Mouse (Mus musculus): ENCODE measurements around the gene Gnb2. TPM values are rescaled to one million over a fixed set of nuclear protein-coding genes. Genes with fewer than 3 reads are reported as not detected.

Gene Gnb2
- 574 and 611 TPM in 2 replicates for total RNA-seq (2021)
- long read RNA-seq, experiment 1, transcript Gnb2-201 (10 exons, 1,860 nt): major isoform, 353 of 409 reads
- long read RNA-seq, experiment 1, transcript Gnb2-212 (9 exons, 1,569 nt): minor isoform, 8 of 409 reads
- long read RNA-seq, experiment 1, partial matches to known transcripts: 14 of 409 reads
- long read RNA-seq, experiment 1, other reads (novel, unspliced or antisense): 31 of 409 reads
- long read RNA-seq, experiment 2, transcript Gnb2-201 (10 exons, 1,860 nt): major isoform, 219 of 276 reads
- long read RNA-seq, experiment 2, transcript Gnb2-212 (9 exons, 1,569 nt): minor isoform, 7 of 276 reads
- long read RNA-seq, experiment 2, transcript Gnb2-213 (2 exons, 712 nt): minor isoform, 5 of 276 reads
- long read RNA-seq, experiment 2, partial matches to known transcripts: 16 of 276 reads
- long read RNA-seq, experiment 2, other reads (novel, unspliced or antisense): 29 of 276 reads

DNA sequence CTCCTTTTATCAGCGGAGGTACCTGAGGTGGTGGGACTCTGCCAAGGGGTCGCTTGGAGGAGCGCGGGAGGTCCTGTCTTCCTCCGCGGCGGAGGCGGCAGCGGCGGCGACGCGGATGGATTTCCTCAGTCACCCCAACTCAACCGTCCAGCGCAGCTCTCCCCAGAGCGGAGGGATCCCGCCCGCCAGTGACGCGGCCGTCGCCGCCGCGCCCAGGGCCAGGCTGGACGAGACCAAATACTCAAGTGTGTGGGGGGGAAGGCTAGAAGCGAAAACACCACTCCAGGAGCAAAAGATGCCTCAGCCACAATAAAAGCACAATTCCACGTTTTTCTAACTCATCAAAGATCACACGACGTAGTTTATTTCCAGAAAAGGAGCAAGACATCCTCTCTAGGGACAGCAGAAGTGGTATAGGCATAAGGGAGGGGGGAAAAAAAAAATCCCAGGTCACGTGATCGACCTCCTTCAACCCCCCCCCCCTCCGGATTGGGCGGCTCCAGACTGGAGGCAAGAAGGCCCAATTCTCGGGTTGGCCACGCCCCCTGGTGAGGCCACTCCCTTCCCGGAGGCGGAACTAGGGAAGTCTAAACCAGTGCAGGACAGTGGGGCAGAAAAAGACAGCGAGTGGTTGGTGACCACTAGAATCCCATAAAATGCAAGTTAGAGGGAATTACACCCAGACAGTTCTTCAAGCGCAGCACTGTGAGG is at the start of gene Gnb2, which contains the start of gene Epo:
Gene Gnb2 (minus strand): TSS at position 394 of the 711 bp plus-strand sequence.
Gene Epo (minus strand): TSS at position 126 of the 711 bp plus-strand sequence.
- DNase-seq: peak; percentile 99

DNA sequence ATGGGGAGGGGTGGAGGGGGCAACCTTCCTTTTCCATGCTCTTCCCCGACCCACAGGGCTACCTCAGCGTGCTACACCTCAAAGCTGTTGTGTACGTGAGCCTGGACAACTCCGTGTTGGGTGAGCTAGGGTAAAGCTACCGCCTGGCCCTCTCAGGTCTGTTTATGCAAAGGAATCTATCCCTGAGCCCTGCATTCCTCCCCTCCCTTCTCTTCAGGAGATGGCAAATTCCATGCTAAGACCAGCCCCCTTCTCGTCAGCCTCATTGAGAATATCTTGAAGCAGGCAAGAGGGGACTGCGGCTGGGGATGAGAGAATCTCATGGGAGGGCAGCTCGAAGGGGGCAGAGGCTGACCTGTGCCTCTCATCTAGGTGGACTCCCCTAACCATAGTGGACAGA is 49.4 kb upstream of the Gnb2 start:
- no peak for DNase-seq

- DNase-seq: peak; percentile 17
Measured at GRCm38 (mm10) chr5:137580246-137580645, 46.9 kb upstream of the Gnb2 start.

- peak; percentile 79 for DNase-seq
Measured at GRCm38 (mm10) chr5:137574470-137574901, 41.2 kb upstream of the Gnb2 start.

DNA sequence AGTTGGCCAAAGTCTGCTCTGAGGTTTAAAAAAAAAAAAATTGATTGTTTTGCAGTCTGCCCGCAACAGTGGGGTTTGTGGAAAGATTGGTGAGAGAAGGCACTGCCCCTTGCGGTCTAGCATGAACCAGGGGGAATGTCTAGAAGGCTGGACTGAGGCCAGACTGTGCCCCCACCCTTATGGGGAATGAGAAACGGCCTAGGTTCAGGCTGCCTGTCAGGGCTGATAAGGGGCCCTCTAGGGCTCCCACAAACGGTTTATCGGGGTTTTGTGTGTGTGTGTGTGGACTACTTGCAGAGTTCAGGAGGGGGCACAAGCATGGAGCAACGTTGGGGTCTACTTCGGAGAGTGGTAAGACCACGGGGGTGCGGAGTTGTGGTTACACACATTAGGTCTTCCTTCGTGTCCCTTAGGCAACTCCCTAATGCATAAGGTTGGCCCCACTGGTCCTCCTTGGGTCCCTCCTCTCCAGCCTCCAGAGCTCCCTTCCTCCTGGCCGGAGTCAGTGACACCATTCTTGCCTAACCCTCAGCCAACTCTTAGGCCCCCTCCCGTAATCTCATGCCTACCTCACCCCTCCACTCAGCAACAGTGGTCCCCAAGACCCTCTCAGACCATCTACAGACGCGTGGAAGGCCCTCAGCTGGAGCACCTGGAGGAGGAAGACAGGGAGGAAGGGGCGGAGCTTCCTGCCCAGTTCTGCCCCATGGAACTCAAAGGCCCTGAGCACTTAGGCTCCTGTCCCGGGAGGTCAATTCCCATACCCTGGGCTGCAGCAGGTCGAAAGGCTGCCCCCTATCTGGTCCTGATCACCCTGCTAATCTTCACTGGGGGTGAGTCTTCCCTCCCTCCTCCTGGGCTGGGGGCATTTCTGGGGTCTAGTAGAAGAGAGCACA is 37.6 kb upstream of the Gnb2 start:
- no peak for DNase-seq

DNA sequence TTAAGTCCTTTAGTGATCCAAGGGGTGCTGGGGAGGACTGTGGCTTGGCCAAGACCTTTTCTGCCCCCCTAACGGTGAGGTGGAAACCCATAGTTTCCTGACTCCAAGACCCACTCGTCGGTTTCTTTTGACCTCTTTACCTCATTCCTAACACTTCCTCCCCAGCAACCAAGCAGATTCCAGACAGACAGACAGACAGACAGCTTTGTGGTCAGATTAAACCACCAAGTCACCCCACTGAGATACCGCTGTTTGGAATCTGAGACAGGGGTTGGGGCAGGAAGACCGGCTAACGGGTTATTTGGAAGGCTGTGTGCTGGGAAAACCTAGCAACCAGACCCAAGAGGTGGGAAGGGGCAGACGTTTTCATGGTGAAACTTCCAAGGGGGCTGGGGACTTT is 36.9 kb upstream of the Gnb2 start:
- DNase-seq: no peak

DNA sequence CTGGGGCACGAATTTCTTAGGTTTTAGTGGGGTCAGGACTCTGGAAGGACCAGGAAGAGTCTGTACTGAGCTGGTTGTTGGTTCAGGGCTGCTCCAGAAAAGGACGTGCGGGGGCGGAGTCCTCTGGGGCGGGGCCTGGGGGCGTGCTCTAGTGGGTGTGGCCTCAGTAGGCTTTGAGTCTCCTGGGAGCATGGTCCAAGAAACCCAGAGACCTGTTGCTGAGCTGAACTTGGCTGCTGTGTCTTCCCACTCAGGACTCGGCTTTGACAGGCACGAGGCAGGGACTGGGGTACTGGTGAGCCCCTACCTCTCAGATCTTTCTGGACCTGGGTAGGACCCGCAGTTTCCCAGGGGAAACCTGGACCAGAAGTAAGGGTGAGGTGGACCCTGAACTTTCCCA is 36.4 kb upstream of the Gnb2 start, which contains the start of gene Tfr2:
Gene Tfr2 (plus strand): TSS at position 176 of the 400 bp plus-strand sequence.
- DNase-seq: peak; percentile 80

DNA sequence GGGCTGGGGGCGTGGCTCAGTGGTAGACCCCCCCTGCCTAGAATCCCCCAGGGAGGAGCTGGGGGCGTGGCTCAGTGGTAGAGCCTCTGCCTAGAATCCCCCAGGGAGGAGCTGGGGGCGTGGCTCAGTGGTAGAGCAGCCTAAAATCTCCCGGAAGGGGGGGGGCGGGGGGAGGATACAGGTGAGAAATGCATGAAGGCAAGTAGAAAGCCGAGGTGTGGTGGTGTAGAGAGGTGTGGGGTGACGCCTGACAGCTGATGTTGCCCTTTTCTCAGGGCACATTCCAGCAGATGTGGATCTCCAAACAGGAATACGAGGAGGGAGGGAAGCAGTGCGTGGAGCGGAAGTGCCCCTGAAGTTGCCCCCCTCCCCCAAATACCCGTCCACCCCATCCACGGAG is 35.7 kb upstream of the Gnb2 start:
- no peak for DNase-seq

GRCm38 (mm10) chr5:137568223-137568798 is 35.0 kb upstream of the Gnb2 start:
- DNase-seq: peak; percentile 52

DNA sequence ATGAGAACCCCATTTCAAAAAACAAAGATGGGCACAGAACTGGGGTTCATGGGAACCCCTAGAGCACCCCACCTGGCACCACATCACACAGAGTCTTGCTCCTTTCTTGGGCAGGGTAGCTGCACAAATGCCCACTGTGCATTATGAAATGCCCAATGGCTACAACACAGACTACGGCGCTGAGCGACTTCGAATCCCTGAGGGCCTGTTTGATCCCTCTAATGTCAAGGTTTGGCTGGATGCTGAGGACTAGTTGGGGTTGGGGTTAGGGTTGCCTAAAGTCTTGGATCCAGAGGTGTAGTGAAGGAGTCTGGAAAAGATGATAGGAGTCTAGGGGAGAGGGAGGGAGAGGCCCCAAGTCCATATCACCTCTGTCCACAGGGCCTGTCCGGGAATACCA is 33.1 kb upstream of the Gnb2 start:
- no peak for DNase-seq

DNA sequence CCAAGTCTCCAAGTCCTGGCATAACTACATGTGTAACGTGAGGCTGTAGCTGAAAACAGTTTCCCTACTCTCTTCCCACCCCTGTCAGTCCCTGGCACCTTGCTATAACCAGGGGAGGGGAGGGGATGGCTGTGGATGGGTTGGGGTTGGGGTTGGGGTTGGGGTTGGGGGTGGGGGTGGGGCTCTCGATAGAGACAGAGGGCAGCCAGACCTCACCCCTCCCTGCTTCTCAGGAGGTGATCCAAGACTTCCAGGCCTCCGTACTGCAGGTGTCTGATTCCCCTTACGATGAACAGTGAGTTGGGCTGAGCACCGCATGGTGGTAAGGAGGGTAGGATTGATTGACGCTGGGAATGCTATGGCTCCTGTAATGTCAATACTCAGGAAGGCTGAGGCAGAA is 32.4 kb upstream of the Gnb2 start:
- DNase-seq: no peak

GRCm38 (mm10) chr5:137562965-137563364 is 29.7 kb upstream of the Gnb2 start:
- no peak for DNase-seq

GRCm38 (mm10) chr5:137561556-137561955 is 28.2 kb upstream of the Gnb2 start:
- DNase-seq: no peak

DNA sequence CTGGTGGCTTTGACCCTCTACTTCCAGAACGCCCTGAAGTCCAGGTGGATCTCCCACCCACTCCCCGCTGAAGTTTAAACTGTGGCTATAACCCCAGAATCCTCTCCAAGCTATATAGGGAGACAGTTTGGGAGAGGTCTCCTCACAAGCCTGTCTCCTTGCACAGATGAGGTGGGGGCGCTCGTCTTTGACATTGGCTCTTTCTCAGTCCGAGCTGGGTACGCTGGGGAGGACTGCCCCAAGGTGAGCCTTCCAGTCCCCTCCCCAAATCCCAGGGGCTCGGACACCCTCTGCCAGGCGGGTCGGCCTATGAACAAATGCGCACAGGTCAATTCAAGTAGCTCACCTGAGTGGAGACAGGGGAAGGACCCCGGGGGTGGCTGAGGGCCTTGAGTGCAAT is 20.6 kb upstream of the Gnb2 start:
- no peak for DNase-seq

GRCm38 (mm10) chr5:137553411-137553837 is 20.1 kb upstream of the Gnb2 start, which contains the start of gene Actl6b:
Gene Actl6b (plus strand): TSS chr5:137553517.
- DNase-seq: peak; percentile 90

DNA sequence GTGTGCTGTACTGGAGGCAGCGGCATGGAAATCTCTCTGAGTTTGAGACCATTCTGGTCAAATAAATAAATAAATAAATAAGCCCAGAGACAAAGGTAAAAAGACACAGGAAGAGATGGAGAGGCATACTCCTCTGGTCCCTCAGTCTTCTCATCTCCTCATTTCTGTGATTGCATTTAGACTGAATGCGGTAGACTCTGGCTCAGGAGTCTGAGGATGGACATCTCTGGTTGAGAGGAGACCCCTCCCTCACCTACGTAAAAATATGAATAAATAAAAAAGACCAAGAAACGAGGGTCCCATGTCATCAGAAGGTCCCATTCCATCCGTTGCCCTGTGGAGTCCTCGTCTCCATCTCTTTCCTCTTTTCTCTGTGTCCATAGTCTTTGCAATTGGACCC is 19.7 kb upstream of the Gnb2 start:
- no peak for DNase-seq

GRCm38 (mm10) chr5:137551119-137551518 is 17.8 kb upstream of the Gnb2 start:
- no peak for DNase-seq

DNA sequence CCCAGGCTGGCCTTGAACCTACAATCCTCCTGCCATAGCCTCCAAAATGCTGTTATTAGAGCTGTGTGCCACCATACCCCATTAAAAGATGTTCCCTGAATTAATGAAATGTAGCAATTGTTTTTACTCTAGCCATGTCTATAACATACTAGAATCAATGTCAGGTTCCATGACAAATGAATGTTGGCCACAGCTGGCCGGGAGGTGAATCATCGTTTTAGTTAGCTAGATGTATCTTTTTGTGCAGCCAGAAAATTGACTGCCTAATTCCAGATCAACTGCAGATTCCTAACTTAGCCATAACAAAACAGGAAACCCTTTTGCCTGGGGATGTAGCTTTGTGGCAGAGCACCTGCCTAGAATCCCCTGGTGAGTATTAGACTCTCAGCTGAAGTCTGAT is 16.5 kb upstream of the Gnb2 start:
- no peak for DNase-seq

DNA sequence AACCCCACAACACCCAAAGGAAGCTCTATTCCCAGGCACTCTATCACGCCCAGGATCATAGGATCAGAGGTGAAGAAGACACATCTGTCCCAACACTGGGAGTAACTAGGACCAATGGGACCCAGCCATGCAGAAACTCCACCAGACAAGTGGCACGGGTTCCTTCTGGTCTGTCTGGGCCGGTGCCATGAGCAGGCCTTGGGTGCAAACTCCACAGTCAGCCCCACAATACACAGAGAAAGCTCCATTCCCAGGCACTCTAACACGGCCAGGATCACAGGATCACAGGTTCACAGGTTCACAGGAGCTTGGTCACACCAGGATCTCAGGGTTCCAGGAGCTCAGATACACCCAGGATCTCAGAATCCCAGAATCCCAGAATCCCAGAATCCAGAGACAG is 12.3 kb upstream of the Gnb2 start:
- no peak for DNase-seq

GRCm38 (mm10) chr5:137544926-137545325 is 11.6 kb upstream of the Gnb2 start:
- DNase-seq: peak; percentile 56

GRCm38 (mm10) chr5:137541768-137542540 is 8.6 kb upstream of the Gnb2 start:
- DNase-seq: peak; percentile 75
